Mouse (Mus musculus) forebrain, embryonic 16.5 days (tissue): ENCODE data around the gene Tmprss12. TPM values are rescaled to one million over a fixed set of nuclear protein-coding genes. Genes with fewer than 3 reads are reported as not detected.
"Not testable (repeated sequence)": the region's sequence is repeated elsewhere in the genome, so short reads cannot be mapped to it uniquely, and the experiment has no call there.

Experiments used
- ATAC-seq: fragments of 200-750 bp; cut with Nextera tagmentation; 2 replicates; pipeline ENCODE4 v1.8.0; 2017; ENCODE audit warnings: mild to moderate bottlenecking, moderate library complexity
- H3K27ac ChIP-seq: fragments of 300-500 bp; sonication (generic); 2 replicates; pipeline ENCODE4 v1.5.1; 2014; ENCODE audit warnings: low read length, control low read depth
- H3K27me3 ChIP-seq: fragments of 300-500 bp; sonication (generic); replicated peaks from 2 replicates; pipeline ENCODE4 v1.6.1; 2014; ENCODE audit warnings: low read length; ENCODE audit not compliant: control insufficient read depth, insufficient read depth
- H3K36me3 ChIP-seq: fragments of 300-500 bp; sonication (generic); 2 replicates; pipeline ENCODE4 v1.6.1; 2014; ENCODE audit not compliant: control insufficient read depth, insufficient read depth
- H3K4me1 ChIP-seq: fragments of 300-500 bp; sonication (generic); replicated peaks from 2 replicates; pipeline ENCODE4 v1.6.1; 2014; ENCODE audit warnings: low read length; ENCODE audit not compliant: control insufficient read depth, insufficient read depth
- H3K4me2 ChIP-seq: fragments of 300-500 bp; sonication (generic); 2 replicates; pipeline ENCODE4 v1.6.1; 2014; ENCODE audit warnings: mild to moderate bottlenecking, low read length, control low read depth
- H3K4me3 ChIP-seq: fragments of 300-500 bp; sonication (generic); replicated peaks from 2 replicates; pipeline ENCODE4 v1.5.1; 2014; ENCODE audit warnings: mild to moderate bottlenecking, low read length, control low read depth
- H3K9ac ChIP-seq: fragments of 300-500 bp; sonication (generic); replicated peaks from 2 replicates; pipeline ENCODE4 v1.6.1; 2014; ENCODE audit warnings: low read depth, low read length, control low read depth
- H3K9me3 ChIP-seq: fragments of 300-500 bp; sonication (generic); 2 replicates; pipeline ENCODE4 v1.6.1; 2016; ENCODE audit warnings: low read length; ENCODE audit not compliant: control insufficient read depth
- WGBS: fragments of 180-500 bp; shearing (Covaris S2); extraction: QIAGEN DNeasy Blood & Tissue Kit; methylation state at CpG from one replicate; pipeline ENCODE4 v1.1.7; 2014; 5-methylcytosine and 5-hydroxymethylcytosine counted together
- polyA plus RNA-seq: library from polyadenylated mRNA; unstranded; fragments of >200 nt; fragmentation: Nextera tagmentation; extraction: Ambion mirVana; gene quantifications from 2 replicates; pipeline ENCODE4 v1.2.1, GENCODE M21; 2015

The Tmprss12 gene
- polyA plus RNA-seq, 1 experiment from 2014 or later = not detected

- H3K4me1 ChIP-seq, H3K36me3 ChIP-seq, H3K27ac ChIP-seq, ATAC-seq, H3K4me2 ChIP-seq, H3K27me3 ChIP-seq, H3K9me3 ChIP-seq, H3K4me3 ChIP-seq, H3K9ac ChIP-seq: not testable (repeated sequence)
- 23% methylated on average over 2 of the region's 10 CpGs for WGBS
Observed at GRCm38 (mm10) chr15:100332077-100332961, 51.7 kb downstream of the Tmprss12 start.

DNA sequence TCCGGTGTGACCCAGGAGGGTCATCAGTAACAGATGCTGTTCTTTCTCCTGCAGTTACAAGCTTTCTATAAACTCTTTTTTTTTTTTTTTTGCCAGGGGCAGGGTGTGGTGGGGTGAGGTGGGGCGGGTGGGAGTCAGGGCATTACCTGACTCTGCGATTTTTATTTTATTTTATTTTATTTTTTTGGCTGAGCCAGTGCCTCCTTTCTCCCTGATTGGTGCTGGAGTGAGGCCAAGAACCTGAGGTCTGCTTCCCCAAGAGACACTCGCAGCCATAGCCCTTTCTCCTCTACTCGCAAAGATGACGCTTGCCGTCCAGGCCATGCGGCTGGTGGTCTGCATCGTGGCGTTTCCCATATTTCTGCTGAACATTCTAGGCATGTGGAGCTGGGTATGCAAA lies 54.0 kb downstream of the Tmprss12 start, which contains the start of gene Mettl7a3:
Mettl7a3 (plus strand) TSS at position 301 of the 400 bp plus-strand sequence.
- H3K4me3 ChIP-seq = no peak within 1 kb of the TSS
- 74% methylated on average over 10 of the region's 10 CpGs for WGBS
- no peak within 1 kb of the TSS for H3K27ac ChIP-seq
- no peaks in the 10 kb centered on the region for H3K27me3 ChIP-seq
- H3K9ac ChIP-seq = no peak within 1 kb of the TSS
- no peaks in the 10 kb centered on the region for H3K9me3 ChIP-seq
- H3K4me2 ChIP-seq = no peak within 1 kb of the TSS
- no peak for ATAC-seq
- H3K4me1 ChIP-seq = no peaks in the 10 kb centered on the region
- H3K36me3 ChIP-seq = no peaks in the 10 kb centered on the region

GRCm38 (mm10) chr15:100337328-100337727 lies 56.7 kb downstream of the Tmprss12 start:
- ATAC-seq, H3K36me3 ChIP-seq, H3K4me1 ChIP-seq, H3K4me3 ChIP-seq, H3K4me2 ChIP-seq, H3K9me3 ChIP-seq, H3K27ac ChIP-seq, H3K27me3 ChIP-seq, H3K9ac ChIP-seq: not testable (repeated sequence)

DNA sequence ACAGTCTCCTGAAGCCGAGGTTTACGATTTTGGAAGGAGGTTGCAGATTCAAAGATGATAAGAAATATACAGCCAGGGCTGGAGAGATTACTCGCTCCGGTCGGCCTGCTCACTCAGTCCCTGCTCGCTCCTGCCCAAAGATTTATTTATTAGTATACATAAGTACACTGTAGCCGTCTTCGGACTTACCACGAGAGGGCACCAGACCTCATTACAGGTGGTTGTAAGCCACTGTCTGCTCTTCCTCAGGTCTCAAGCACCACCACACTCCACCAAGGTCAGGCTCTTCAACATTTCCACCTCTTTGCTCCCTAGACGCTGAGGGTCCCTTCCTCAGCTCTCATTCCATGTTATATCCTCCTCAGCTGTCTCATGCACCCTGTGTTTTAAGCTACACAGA lies 57.2 kb downstream of the Tmprss12 start:
- not testable (repeated sequence) for H3K9me3 ChIP-seq, H3K9ac ChIP-seq
- WGBS = 22% methylated on average over 7 of the region's 10 CpGs

DNA sequence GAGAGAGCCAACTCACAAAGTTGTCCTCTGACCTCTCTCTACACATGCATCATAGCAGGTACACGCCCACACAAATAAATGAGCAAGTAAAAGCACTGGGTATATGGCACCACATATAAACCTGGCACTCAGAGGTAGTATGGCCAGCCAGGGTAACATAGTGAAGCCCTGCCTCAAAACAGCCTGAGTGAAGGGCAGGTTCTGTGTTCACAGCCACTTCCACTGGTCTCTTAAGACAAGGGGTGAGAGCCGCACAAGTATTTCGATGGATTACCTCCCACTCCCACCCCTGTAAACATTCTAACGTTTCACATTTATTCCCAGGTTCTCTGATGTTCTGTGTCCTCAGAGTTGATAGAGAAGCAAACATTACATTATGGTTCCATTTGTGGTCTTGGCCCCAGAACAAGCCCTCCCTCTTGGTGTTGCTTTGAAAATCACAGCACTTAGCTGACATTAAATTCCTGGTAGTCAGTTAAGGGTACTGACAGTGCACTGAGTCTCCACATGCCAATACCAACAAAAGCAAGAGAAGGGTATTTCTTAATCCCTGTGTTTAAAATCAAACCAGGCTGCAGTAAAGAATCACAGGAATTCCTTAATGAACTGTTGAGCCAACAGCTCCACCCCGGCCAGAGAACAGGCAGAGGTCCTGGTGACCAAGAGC lies 60.8 kb downstream of the Tmprss12 start:
- ATAC-seq, H3K36me3 ChIP-seq, H3K4me2 ChIP-seq, H3K27me3 ChIP-seq, H3K4me1 ChIP-seq, H3K9ac ChIP-seq, H3K4me3 ChIP-seq, H3K9me3 ChIP-seq, H3K27ac ChIP-seq: not testable (repeated sequence)
- 59% methylated on average over 4 of the region's 5 CpGs for WGBS

More for the DNA sequence above, 57.2 kb downstream of the Tmprss12 start:
- not testable (repeated sequence) for H3K36me3 ChIP-seq, H3K4me1 ChIP-seq, H3K4me2 ChIP-seq, ATAC-seq, H3K27ac ChIP-seq, H3K4me3 ChIP-seq, H3K27me3 ChIP-seq

Other genes starting within 250 kb of the Tmprss12 start
- 19.2 and 21.1 TPM in 2 replicates for gene Dip2b, start 242.2 kb upstream of the Tmprss12 start, polyA plus RNA-seq
- gene Atf1, start 53.0 kb upstream of the Tmprss12 start, polyA plus RNA-seq = 18.9 and 21.4 TPM in 2 replicates
- 3.1 and 3.8 TPM in 2 replicates for gene Mettl7a1, start 23.3 kb downstream of the Tmprss12 start, polyA plus RNA-seq
- not detected in 2 replicates for gene Mettl7a3, start 54.1 kb downstream of the Tmprss12 start, polyA plus RNA-seq
- not detected in 2 replicates for gene Methig1, start 72.3 kb downstream of the Tmprss12 start, polyA plus RNA-seq
- gene Mettl7a2, start 72.4 kb downstream of the Tmprss12 start, polyA plus RNA-seq = not detected in 2 replicates
- not detected in 2 replicates for gene Higd1c, start 83.7 kb downstream of the Tmprss12 start, polyA plus RNA-seq
- 0.09 TPM in 2 replicates for gene Gm5475, start 141.3 kb downstream of the Tmprss12 start, polyA plus RNA-seq
- gene Slc11a2, start 144.2 kb downstream of the Tmprss12 start, polyA plus RNA-seq = 20.3 and 28.2 TPM in 2 replicates
- gene Letmd1, start 188.2 kb downstream of the Tmprss12 start, polyA plus RNA-seq = 52.4 and 58.7 TPM in 2 replicates
- gene Csrnp2, start 214.7 kb downstream of the Tmprss12 start, polyA plus RNA-seq = 56.3 and 56.9 TPM in 2 replicates